Mouse (Mus musculus) CH12.LX (cell line): ENCODE results near the gene Plekha5. TPM values are rescaled to one million over a fixed set of nuclear protein-coding genes. Genes with fewer than 3 reads are reported as not detected.

Experiments
- DNase-seq: peaks from one replicate; pipeline ENCODE4 v3.0.0-alpha.2; 2013; ENCODE audit errors: extremely low read depth
- H3K27ac ChIP-seq: 2 replicates; pipeline ENCODE4 v1.5.1; 2012; ENCODE audit warnings: low read depth, mild to moderate bottlenecking, control low read depth, moderate library complexity; ENCODE audit not compliant: insufficient read depth
- H3K27me3 ChIP-seq: replicated peaks from 2 replicates; pipeline ENCODE3; 2012; ENCODE audit warnings: inconsistent platforms
- H3K36me3 ChIP-seq, 2 experiments: replicated peaks in 1 of 2; 2 replicates each; pipeline versions ENCODE3 to v1.6.1; 2012; ENCODE audit warnings: inconsistent platforms in 1 of 2, low read length in 1 of 2, mild to moderate bottlenecking in 1 of 2, mixed read lengths in 1 of 2, moderate library complexity in 1 of 2; ENCODE audit not compliant: control insufficient read depth in 1 of 2, insufficient read depth in 1 of 2
- H3K4me1 ChIP-seq, 2 experiments: 2 replicates each; pipeline ENCODE4 v1.6.1; 2012; ENCODE audit warnings: inconsistent platforms in 1 of 2, moderate library complexity in 1 of 2; ENCODE audit not compliant: insufficient read depth in 2 of 2, control insufficient read depth in 1 of 2
- H3K4me2 ChIP-seq: 2 replicates; pipeline ENCODE4 v1.6.1; 2012; ENCODE audit warnings: low read depth, mild to moderate bottlenecking, control low read depth; ENCODE audit not compliant: poor library complexity, insufficient read depth, severe bottlenecking
- H3K4me3 ChIP-seq, 3 experiments: fragments of 150-350 bp in 1 of 3; sonication (generic) in 1 of 3; replicated peaks in 1 of 3; 2 replicates each; pipeline versions ENCODE3 to v1.5.1; 2011 to 2012; ENCODE audit warnings: low read depth in 2 of 3, low read length in 2 of 3, mild to moderate bottlenecking in 2 of 3, moderate library complexity in 2 of 3, control low read depth in 1 of 3, improper control_type of control experiment in 1 of 3, inconsistent platforms in 1 of 3, mixed read lengths in 1 of 3; ENCODE audit not compliant: poor library complexity in 1 of 3
- H3K79me2 ChIP-seq: replicated peaks from 2 replicates; pipeline ENCODE4 v1.6.1; 2012; ENCODE audit warnings: mild to moderate bottlenecking, moderate library complexity; ENCODE audit not compliant: control insufficient read depth, poor library complexity, insufficient read depth, severe bottlenecking; ENCODE audit errors: extremely low read depth
- H3K9ac ChIP-seq: 2 replicates; pipeline ENCODE4 v1.6.1; 2012; ENCODE audit warnings: low read depth, mild to moderate bottlenecking, control low read depth, moderate library complexity; ENCODE audit not compliant: insufficient read depth
- H3K9me3 ChIP-seq: replicated peaks from 2 replicates; pipeline ENCODE3; 2012; ENCODE audit warnings: low read length, inconsistent platforms, mixed read lengths
- BHLHE40 ChIP-seq: IDR thresholded peaks from 2 replicates; pipeline ENCODE4 v1.6.1; 2011; ENCODE audit warnings: mild to moderate bottlenecking, low read depth, low read length, improper control_type of control experiment
- CHD1 ChIP-seq: IDR thresholded peaks from 2 replicates; pipeline ENCODE4 v1.6.1; 2012; ENCODE audit warnings: low read depth, low read length, improper control_type of control experiment, inconsistent platforms
- CHD2 ChIP-seq: IDR thresholded peaks from 2 replicates; pipeline ENCODE4 v1.6.1; 2011; ENCODE audit warnings: low read length, improper control_type of control experiment
- CTCF ChIP-seq, 2 experiments: IDR thresholded peaks in 1 of 2; conservative IDR thresholded peaks in 1 of 2; 2 replicates each; pipeline ENCODE4 v1.5.1; 2011 to 2012; ENCODE audit warnings: low read depth in 2 of 2, low read length in 2 of 2, improper control_type of control experiment in 1 of 2, inconsistent platforms in 1 of 2, mild to moderate bottlenecking in 1 of 2, moderate library complexity in 1 of 2
- E2F4 ChIP-seq: IDR thresholded peaks from 2 replicates; pipeline ENCODE4 v1.6.1; 2011; ENCODE audit warnings: low read depth, low read length, improper control_type of control experiment; ENCODE audit not compliant: insufficient replicate concordance
- ELF1 ChIP-seq: IDR thresholded peaks from 2 replicates; pipeline ENCODE4 v1.6.1; 2014; ENCODE audit warnings: low read depth, mild to moderate bottlenecking, inconsistent platforms, low read length, improper control_type of control experiment
- ETS1 ChIP-seq: conservative IDR thresholded peaks from 2 replicates; pipeline ENCODE4 v1.6.1; 2012; ENCODE audit warnings: low read depth, mild to moderate bottlenecking, inconsistent platforms, low read length, improper control_type of control experiment, moderate library complexity
- IRF4 ChIP-seq: IDR thresholded peaks from 2 replicates; pipeline ENCODE4 v1.6.1; 2014; ENCODE audit warnings: low read depth, mild to moderate bottlenecking, inconsistent platforms, low read length, improper control_type of control experiment
- JUND ChIP-seq: conservative IDR thresholded peaks from 2 replicates; pipeline ENCODE4 v1.6.1; 2011; ENCODE audit warnings: low read depth, low read length, improper control_type of control experiment
- KAT2A ChIP-seq: IDR thresholded peaks from 2 replicates; pipeline ENCODE4 v1.6.1; 2012; ENCODE audit warnings: low read length, improper control_type of control experiment, inconsistent platforms; ENCODE audit not compliant: insufficient replicate concordance
- MAFK ChIP-seq: IDR thresholded peaks from 2 replicates; pipeline ENCODE4 v1.6.1; 2011; ENCODE audit warnings: low read length, improper control_type of control experiment; ENCODE audit not compliant: insufficient replicate concordance
- MAX ChIP-seq: IDR thresholded peaks from 2 replicates; pipeline ENCODE4 v1.6.1; 2011; ENCODE audit warnings: low read length, improper control_type of control experiment
- MAZ ChIP-seq: IDR thresholded peaks from 2 replicates; pipeline ENCODE4 v1.6.1; 2012; ENCODE audit warnings: low read depth, mild to moderate bottlenecking, inconsistent platforms, low read length, improper control_type of control experiment, moderate library complexity
- MEF2A ChIP-seq: IDR thresholded peaks from 2 replicates; pipeline ENCODE4 v1.6.1; 2014; ENCODE audit warnings: low read depth, mild to moderate bottlenecking, inconsistent platforms, low read length, improper control_type of control experiment, borderline replicate concordance
- MXI1 ChIP-seq: IDR thresholded peaks from 2 replicates; pipeline ENCODE4 v1.6.1; 2011; ENCODE audit warnings: mild to moderate bottlenecking, low read depth, low read length, improper control_type of control experiment
- NELFE ChIP-seq: IDR thresholded peaks from 2 replicates; pipeline ENCODE4 v1.6.1; 2011; ENCODE audit warnings: low read depth, low read length, improper control_type of control experiment
- NRF1 ChIP-seq: IDR thresholded peaks from 2 replicates; pipeline ENCODE4 v1.6.1; 2014; ENCODE audit warnings: low read depth, mild to moderate bottlenecking, inconsistent platforms, low read length, improper control_type of control experiment, moderate library complexity
- POLR2A ChIP-seq: IDR thresholded peaks from 2 replicates; pipeline ENCODE4 v1.6.1; 2011; ENCODE audit warnings: low read depth, mild to moderate bottlenecking, improper control_type of control experiment, low read length
- POLR2AphosphoS2 ChIP-seq: IDR thresholded peaks from 2 replicates; pipeline ENCODE4 v1.6.1; 2011; ENCODE audit warnings: low read depth, low read length, improper control_type of control experiment
- RAD21 ChIP-seq: IDR thresholded peaks from 2 replicates; pipeline ENCODE4 v1.6.1; 2011; ENCODE audit warnings: low read depth, mild to moderate bottlenecking, low read length, improper control_type of control experiment, moderate library complexity
- RCOR1 ChIP-seq: conservative IDR thresholded peaks from 2 replicates; pipeline ENCODE4 v1.6.1; 2012; ENCODE audit warnings: low read depth, mild to moderate bottlenecking, inconsistent platforms, low read length, improper control_type of control experiment
- SIN3A ChIP-seq: IDR thresholded peaks from 2 replicates; pipeline ENCODE4 v1.6.1; 2012; ENCODE audit warnings: low read length, improper control_type of control experiment, inconsistent platforms
- SMC3 ChIP-seq: IDR thresholded peaks from 2 replicates; pipeline ENCODE4 v1.6.1; 2011; ENCODE audit warnings: low read depth, low read length, improper control_type of control experiment
- TBP ChIP-seq: conservative IDR thresholded peaks from 2 replicates; pipeline ENCODE4 v1.6.1; 2011; ENCODE audit warnings: low read depth, low read length, improper control_type of control experiment
- TCF12 ChIP-seq: IDR thresholded peaks from 2 replicates; pipeline ENCODE4 v1.6.1; 2014; ENCODE audit warnings: low read depth, mild to moderate bottlenecking, inconsistent platforms, low read length, improper control_type of control experiment
- UBTF ChIP-seq: IDR thresholded peaks from 2 replicates; pipeline ENCODE4 v1.6.1; 2012; ENCODE audit warnings: low read depth, mild to moderate bottlenecking, inconsistent platforms, low read length, improper control_type of control experiment, moderate library complexity
- USF2 ChIP-seq: conservative IDR thresholded peaks from 2 replicates; pipeline ENCODE4 v1.6.1; 2011; ENCODE audit warnings: low read depth, low read length, improper control_type of control experiment
- ZC3H11A ChIP-seq: IDR thresholded peaks from 2 replicates; pipeline ENCODE4 v1.6.1; 2012; ENCODE audit warnings: low read depth, mild to moderate bottlenecking, inconsistent platforms, low read length, improper control_type of control experiment
- ZKSCAN1 ChIP-seq: IDR thresholded peaks from 2 replicates; pipeline ENCODE4 v1.6.1; 2012; ENCODE audit warnings: low read depth, inconsistent platforms, low read length, improper control_type of control experiment, borderline replicate concordance
- ZNF384 ChIP-seq: IDR thresholded peaks from 2 replicates; pipeline ENCODE4 v1.6.1; 2012; ENCODE audit warnings: low read depth, low read length, improper control_type of control experiment, inconsistent platforms
- dilution Hi-C: fragments of 300-500 bp; cut with MboI; formaldehyde crosslinking; loops from 2 replicates; pipeline ENCODE4 v1.14.3; 2020; ENCODE audit warnings: low sequenced_read_pairs; ENCODE audit not compliant: extremely low pct_unique_long_range_greater_than_20kb, extremely low pct_ligation_motif_present
- in situ Hi-C: fragments of 300-500 bp; cut with MboI; formaldehyde crosslinking; loops from 3 replicates; pipeline ENCODE4 v1.14.3; 2019; ENCODE audit warnings: low sequenced_read_pairs, low pct_ligation_motif_present, low pct_unique_long_range_greater_than_20kb, mixed read lengths
- polyA plus RNA-seq: library from polyadenylated mRNA; unstranded; fragments of >175 nt; gene quantifications from 2 replicates; pipeline ENCODE4 v1.2.1, GENCODE M21; 2012; ENCODE audit warnings: low read depth; ENCODE audit not compliant: insufficient read length
- total RNA-seq, 2 experiments: library from RNA; depleted of rRNA; stranded (reverse); fragments of 300-350 nt in 1 of 2; fragments of >200 nt in 1 of 2; gene quantifications; 2 replicates each; pipeline ENCODE4 v1.2.3; 2012 to 2014

Plekha5 gene
- total and polyA plus RNA-seq, 3 experiments, result 0.12 to 0.38 (median 0.27) TPM

DNA sequence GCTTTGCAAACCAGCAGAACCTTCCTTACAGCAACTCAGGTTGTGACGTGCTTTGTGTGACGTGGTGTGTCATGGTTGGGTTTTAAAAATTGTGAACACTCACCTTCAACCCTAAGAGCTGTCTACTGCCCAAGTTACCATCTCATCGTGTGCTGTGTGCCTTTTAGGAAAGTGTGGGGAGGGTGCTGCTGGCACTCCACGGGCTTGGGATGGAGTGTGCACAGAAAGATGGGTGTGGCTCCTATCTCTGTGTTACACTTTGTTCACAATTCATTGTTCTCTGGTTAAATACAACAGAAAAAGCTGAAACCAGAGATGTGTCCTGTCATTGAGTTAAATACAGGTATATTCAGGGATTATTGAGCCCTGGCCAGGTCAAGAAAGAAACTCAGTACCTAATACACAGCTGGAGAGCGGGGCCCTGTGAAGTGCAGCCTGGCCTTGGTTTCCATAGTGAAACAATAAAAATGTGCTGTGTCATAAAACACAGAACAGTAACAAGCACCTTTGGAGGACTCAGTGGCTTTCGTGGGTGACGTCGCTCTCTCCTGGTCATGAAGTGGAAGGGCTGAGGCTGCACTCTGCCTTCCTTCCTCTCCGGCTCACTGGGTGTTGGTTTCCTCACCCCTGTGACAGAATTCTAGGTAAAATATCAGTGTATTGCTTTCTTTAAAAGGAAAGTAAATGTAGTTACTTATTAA, 42.2 kb downstream of the Plekha5 start:
- H3K4me3 ChIP-seq, result no peak overlapping the region

DNA sequence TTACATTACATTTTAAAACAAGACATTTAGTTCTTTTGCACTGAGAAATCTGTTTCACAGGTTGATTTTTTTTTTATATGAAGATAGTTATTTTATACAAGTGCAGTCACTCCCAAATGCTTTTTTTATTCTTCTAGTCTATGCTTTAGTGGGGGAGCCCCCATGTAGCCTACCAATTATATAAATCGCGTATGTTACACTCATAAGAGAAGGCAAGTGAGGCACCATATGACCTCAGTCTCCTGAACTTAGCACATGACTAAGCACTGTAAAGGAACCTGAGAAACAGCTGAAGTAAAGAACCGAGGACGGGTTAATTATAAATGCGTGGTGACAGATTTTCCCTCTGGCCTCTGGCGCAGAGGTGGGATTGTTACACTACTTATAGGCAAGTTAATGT, 43.0 kb downstream of the Plekha5 start:
- peak; percentile 76 for DNase-seq
- no peak overlapping the region for H3K9ac ChIP-seq
- peaks cover 6 to 48% of the 10 kb centered on the region in 2 experiments for H3K4me1 ChIP-seq
- H3K36me3 ChIP-seq, result no peaks in the 10 kb centered on the region
- no peaks in the 10 kb centered on the region for H3K27me3 ChIP-seq
- H3K4me3 ChIP-seq, result no peak overlapping the region
- no peak overlapping the region for H3K4me2 ChIP-seq
- in situ Hi-C loops (loop anchor here (25.0 kb wide), 1 partner anchor 970 kb away; no protein-coding TSS in a partner anchor), dilution Hi-C loops (no loop called here)
- H3K27ac ChIP-seq, result no peak overlapping the region
- H3K9me3 ChIP-seq, result no peaks in the 10 kb centered on the region
- no peaks in the 10 kb centered on the region for H3K79me2 ChIP-seq
- TF ChIP-seq TCF12 (peak; percentile 59; the same call in 1 of the 2 replicates), UBTF (no peak), IRF4 (peak; percentile 89), SIN3A (no peak), USF2 (no peak), MAX (no peak), NRF1 (no peak), TBP (no peak), KAT2A (no peak), MAFK (0 out of 2 replicates have a peak, but pooled peaks have one; percentile 32), CHD1 (no peak), CTCF (conservative IDR thresholded peaks at IDR 0.05 in 1 of 2, IDR thresholded peaks at IDR 0.05 in 1 of 2; ENCODE audit: low read depth in 2 of 2, low read length in 2 of 2) (no peak), POLR2AphosphoS2 (no peak), ELF1 (no peak), RAD21 (no peak), ZNF384 (peak; percentile 40; the same call in 1 of the 2 replicates), BHLHE40 (peak; percentile 92), E2F4 (no peak), MEF2A (peak; percentile 99), NELFE (no peak), POLR2A (no peak), MAZ (no peak), JUND (peak; percentile 87), ZC3H11A (no peak), RCOR1 (no peak), ETS1 (peak; percentile 98), CHD2 (no peak)

More for the DNA sequence above, 42.2 kb downstream of the Plekha5 start:
- Histone ChIP-seq H3K4me2 (peak overlapping the region; percentile 46; the same call in 1 of the 2 replicates), H3K9me3 (no peaks in the 10 kb centered on the region), H3K4me1 (peaks cover 6 to 40% of the 10 kb centered on the region in 2 experiments), H3K27me3 (no peaks in the 10 kb centered on the region), H3K79me2 (no peaks in the 10 kb centered on the region), H3K27ac (no peak overlapping the region), H3K36me3 (no peaks in the 10 kb centered on the region), H3K9ac (no peak overlapping the region)
- TF ChIP-seq MAZ (0 out of 2 replicates have a peak, but pooled peaks have one; percentile 13), SMC3 (peak; percentile 31), POLR2AphosphoS2 (no peak), IRF4 (peak; percentile 20; the same call in 1 of the 2 replicates), RAD21 (peak; percentile 66), MXI1 (0 out of 2 replicates have a peak, but pooled peaks have one; percentile 21), ZKSCAN1 (no peak), CTCF (conservative IDR thresholded peaks at IDR 0.05 in 1 of 2, IDR thresholded peaks at IDR 0.05 in 1 of 2; ENCODE audit: low read depth in 2 of 2, low read length in 2 of 2) (peak in 1 of 2 experiments; percentile 60; a peak in 2 of 4 replicates), ETS1 (peak; percentile 65), POLR2A (no peak), MAFK (peak; percentile 84)
- dilution Hi-C loops, result no loop called here
- peak; percentile 82 for DNase-seq
- in situ Hi-C loops, result loop anchor here (25.0 kb wide), 1 partner anchor 971 kb away; no protein-coding TSS in a partner anchor
